Mouse (Mus musculus): Measurements from ENCODE around the gene Rps10. TPM values are rescaled to one million over a fixed set of nuclear protein-coding genes. Genes with fewer than 3 reads are reported as not detected.

The Rps10 gene
- 1,396 TPM for polyA plus RNA-seq (2017; shearing (Covaris generic))

DNA sequence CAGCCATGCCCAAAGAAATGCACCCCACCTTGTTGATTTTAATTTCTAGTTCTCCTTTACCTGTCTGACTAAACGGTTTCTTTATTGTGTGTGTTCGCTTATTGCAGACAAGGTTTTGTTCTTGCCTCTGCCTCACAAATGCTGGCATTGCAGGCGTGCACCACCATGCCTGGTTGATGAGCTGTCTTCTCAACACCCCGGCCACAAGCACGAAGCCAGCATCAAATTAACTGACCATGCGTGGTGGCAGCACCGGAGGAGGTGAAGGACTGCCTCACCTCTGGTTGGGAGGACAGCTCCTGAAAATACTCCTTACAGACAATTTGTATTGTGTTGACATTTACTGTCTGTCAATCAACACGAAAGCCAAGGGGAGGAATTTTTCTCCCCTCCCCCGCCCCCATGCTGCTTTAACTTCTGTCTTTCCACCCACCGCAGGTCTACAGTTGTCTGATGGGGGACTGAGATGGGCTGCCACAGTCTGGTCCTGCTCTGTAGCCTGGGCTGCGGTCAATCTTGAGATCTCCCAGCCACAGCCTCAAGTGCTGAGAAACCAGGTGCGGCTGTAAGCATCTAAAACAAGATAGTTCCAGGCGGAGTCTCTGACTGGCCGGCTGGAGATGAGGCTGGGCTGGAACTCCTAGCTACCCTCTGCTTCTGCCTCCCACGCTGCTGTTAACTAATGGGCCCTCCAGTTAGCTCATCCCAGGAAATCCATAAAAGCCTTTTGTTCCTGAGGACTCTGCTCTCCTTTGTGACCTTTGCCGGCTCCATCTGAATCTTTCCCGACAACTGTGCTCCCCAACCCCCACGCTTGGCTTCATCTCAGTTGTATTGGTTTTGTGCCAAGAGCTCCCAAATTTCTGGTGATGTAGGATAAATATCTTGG is at the start of gene Rps10:
Rps10 (minus strand) TSS at position 538 of the 889 bp plus-strand sequence.

DNA sequence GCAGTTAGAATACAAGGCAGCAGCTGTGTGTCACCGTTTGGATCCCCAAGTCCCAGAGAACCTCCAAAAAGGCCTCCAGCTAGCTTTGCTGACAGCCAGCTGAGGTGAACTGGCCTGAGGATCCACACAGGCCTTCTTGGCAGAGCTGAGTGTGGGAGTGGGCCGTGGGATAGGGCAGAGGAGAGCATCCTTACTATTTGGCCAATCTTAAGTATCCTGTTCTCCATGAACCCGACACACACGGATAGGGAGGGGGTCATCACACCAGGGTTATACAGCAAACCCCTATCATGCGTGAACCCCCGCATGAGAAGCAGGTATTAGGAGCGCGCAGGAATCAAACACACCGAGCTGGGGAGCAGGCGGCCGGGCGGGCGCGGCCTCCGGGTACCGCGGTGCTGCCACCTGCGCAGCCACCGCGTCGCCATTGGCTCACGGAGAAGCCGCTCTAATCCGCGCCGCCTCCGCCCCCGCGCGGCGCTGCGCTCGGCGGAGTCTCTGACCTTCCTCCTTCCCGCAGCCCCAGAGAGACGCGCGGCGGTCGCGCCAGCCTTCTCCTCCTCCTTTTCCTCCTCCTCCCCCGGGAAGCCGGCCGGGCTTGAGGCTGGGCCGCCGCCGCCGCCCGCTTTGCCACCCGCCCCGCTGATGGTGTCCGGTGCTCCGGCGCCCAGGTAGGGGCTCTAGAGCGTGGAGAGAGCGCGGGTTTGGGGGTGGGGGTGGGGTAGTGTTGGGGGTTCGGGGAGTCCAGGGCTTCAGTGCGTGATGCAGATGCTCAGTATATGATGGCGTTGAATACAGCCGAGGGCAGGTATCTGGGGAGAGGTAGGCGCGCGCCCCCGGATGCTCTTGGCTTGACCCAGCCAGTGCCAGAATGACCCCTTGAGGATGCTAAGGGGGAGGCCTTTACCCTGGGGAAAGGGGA is 18.9 kb upstream of the Rps10 start, which contains the start of gene Pacsin1:
Pacsin1 (plus strand) TSS at position 421 of the 922 bp plus-strand sequence.

DNA sequence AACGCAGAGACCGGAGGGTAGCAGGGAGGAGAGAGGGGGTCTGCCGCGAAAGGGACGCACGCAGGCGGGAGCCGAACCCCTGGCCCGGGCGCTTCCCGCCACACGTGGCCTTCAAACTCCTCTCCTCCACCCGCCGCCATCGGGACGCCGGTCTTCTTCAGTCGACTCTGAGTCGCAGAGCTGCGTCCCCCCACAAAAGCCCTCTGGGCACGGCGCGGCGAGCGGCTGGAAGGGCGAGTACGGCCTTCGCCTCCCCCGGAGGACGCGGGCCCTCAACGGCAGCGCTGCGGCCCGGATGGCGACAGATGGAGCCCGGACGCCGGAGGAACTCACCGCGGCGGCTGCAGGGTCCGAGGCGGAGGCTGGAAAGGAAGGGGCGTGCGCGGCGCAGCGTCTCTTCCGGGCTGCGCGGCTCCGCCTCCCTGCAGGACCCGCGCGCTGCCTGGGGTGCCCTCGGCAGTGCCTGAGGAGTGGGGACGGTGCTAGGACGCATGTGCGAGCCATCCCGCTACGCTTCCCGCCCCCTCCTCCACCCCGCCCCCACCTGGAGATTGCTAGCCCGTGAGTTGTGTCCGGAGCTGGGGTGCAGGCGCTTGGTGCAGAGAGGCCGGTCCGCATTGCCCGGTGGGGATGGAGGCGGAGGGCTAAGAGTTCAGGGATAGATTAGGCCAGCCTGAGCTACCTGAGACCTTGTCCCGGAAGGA is 1.4 kb downstream of the Rps10 start, which contains the start of gene RPS10-NUDT3:
RPS10-NUDT3 (minus strand) TSS at position 352 of the 704 bp plus-strand sequence.

DNA sequence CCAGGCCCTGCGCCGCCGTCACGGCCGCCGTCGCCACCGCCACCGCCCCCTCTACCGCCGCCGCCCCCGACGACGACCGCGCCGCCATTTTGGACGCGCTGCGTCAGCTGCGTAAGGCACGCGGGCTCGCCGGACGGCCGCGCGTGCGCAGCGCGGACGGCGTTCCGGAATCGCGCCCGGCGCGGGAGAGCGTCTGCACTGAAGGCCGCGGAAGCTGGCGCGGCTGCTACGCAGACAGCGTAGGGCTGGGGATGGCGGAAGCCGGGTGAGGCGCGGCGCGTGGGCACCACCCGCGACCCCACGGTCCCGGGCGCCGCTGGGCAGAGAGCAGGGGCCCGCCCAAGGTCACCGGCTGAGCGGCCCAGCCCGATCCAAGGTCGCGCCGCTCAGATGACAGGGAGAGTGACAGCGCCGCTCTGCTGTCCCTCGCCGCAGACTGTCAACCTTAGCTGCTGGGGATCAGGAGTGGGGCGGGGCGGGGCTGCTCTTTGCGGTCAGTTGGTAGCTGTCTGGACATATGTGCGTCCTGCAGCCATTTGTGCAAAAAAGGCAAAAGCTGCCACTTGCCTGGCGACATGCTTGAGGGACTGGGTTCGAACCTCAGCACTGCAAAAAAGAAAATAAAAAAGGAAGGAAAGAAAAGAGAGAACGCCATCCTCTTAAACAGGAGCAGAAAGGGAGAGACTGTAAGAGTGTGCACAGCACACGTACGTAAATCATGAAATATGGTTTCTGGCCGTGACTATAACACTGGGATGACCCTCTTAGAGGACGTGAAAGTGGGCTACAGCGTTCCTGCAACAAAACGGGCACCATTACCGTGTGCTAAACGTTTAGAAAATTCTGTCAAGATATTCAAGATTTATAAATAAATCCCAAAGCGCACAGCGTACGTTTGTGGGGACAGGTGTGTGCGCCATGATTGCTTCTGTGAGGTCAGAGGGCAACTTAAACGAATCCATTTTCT is 12.8 kb downstream of the Rps10 start, which contains the start of gene Nudt3:
Nudt3 (minus strand) TSS at position 136 of the 967 bp plus-strand sequence.

Other genes starting within 250 kb of the Rps10 start
- gene Grm4, start 115.3 kb downstream of the Rps10 start, polyA plus RNA-seq (2017; shearing (Covaris generic)), result not detected
- 46.6 TPM for gene Hmga1, start 80.2 kb downstream of the Rps10 start, polyA plus RNA-seq (2017; shearing (Covaris generic))
- 67.6 TPM for gene AI413582, start 70.9 kb downstream of the Rps10 start, polyA plus RNA-seq (2017; shearing (Covaris generic))
- 78.3 TPM for gene Nudt3, start 13.2 kb downstream of the Rps10 start, polyA plus RNA-seq (2017; shearing (Covaris generic))
- not detected for gene RPS10-NUDT3, start 1.4 kb downstream of the Rps10 start, polyA plus RNA-seq (2017; shearing (Covaris generic))
- 56.2 TPM for gene Pacsin1, start 18.8 kb upstream of the Rps10 start, polyA plus RNA-seq (2017; shearing (Covaris generic))
- gene Spdef, start 92.3 kb upstream of the Rps10 start, polyA plus RNA-seq (2017; shearing (Covaris generic)), result not detected
- gene D17Wsu92e, start 184.0 kb upstream of the Rps10 start, polyA plus RNA-seq (2017; shearing (Covaris generic)), result 34.7 TPM
- 123 TPM for gene Snrpc, start 201.5 kb upstream of the Rps10 start, polyA plus RNA-seq (2017; shearing (Covaris generic))
- gene Uhrf1bp1, start 219.8 kb upstream of the Rps10 start, polyA plus RNA-seq (2017; shearing (Covaris generic)), result 0.88 TPM